Mouse (Mus musculus): ENCODE measurements at regions not wholly inside any gene's neighbourhood (a gene's known extent, or its start where the extent isn't known, plus 50 kb on each side); places are given as distances from the start of the nearest gene placed in this dataset.

DNA sequence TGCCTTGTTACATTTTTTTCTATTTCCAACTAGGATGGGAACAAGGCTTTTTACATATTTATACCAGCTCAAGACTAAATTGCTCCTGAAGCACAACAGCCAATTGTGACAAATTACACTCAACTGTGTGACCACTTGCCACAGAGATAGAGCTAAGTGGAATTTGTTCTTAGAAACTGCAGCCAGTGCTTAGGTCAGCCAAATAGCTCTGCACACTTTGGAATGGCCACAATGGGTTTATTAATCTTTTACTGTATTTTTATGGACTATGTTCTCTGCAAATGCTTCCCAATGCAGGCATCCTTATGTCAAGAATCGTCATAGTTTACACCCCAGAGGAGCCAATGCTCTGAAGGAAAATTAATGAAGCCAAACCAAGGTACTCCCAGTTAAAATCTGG, 267.7 kb upstream of the Impg1 start:
- Histone ChIP-seq H3K9ac (ENCODE audit: low read length) (no peak overlapping the region), H3K9me3 (ENCODE audit: control insufficient read depth, low read length) (no peaks in the 10 kb centered on the region), H3K27ac (replicated peaks) (no peak overlapping the region), H3K4me3 (ENCODE audit: low read depth, low read length) (no peak overlapping the region), H3K27me3 (ENCODE audit: control insufficient read depth, insufficient read depth, low read length) (no peaks in the 10 kb centered on the region), H3K4me1 (replicated peaks; ENCODE audit: control insufficient read depth, insufficient read depth) (no peaks in the 10 kb centered on the region), H3K36me3 (ENCODE audit: control insufficient read depth, insufficient read depth, low read length) (no peaks in the 10 kb centered on the region), H3K4me2 (replicated peaks; ENCODE audit: low read depth) (no peak overlapping the region)
- 75% methylated on average over 1 of the region's 1 CpGs for WGBS
- no peak for DNase-seq (ENCODE audit: low spot score)
- ATAC-seq (ENCODE audit: low FRiP score, low TSS enrichment): no peak
- TF ChIP-seq EP300 (optimal IDR thresholded peaks at IDR 0.05) (no peak), CTCF (IDR thresholded peaks at IDR 0.05; ENCODE audit: low read depth) (no peak)

GRCm38 (mm10) chr9:80723638-80724037, 258.4 kb upstream of the Impg1 start:
- H3K4me2 ChIP-seq (replicated peaks; ENCODE audit: low read depth): no peak overlapping the region
- H3K9me3 ChIP-seq (ENCODE audit: control insufficient read depth, low read length): no peaks in the 10 kb centered on the region
- H3K27me3 ChIP-seq (ENCODE audit: control insufficient read depth, insufficient read depth, low read length): no peaks in the 10 kb centered on the region
- DNase-seq (ENCODE audit: low spot score): no peak
- no peak overlapping the region for H3K9ac ChIP-seq (ENCODE audit: low read length)
- peak; percentile 42; the same call in 1 of the 2 replicates for ATAC-seq (ENCODE audit: low FRiP score, low TSS enrichment)
- no peaks in the 10 kb centered on the region for H3K4me1 ChIP-seq (replicated peaks; ENCODE audit: control insufficient read depth, insufficient read depth)
- no peaks in the 10 kb centered on the region for H3K36me3 ChIP-seq (ENCODE audit: control insufficient read depth, insufficient read depth, low read length)
- TF ChIP-seq CTCF (IDR thresholded peaks at IDR 0.05; ENCODE audit: low read depth) (no peak), EP300 (optimal IDR thresholded peaks at IDR 0.05) (no peak)
- no peak overlapping the region for H3K27ac ChIP-seq (replicated peaks)
- no peak overlapping the region for H3K4me3 ChIP-seq (ENCODE audit: low read depth, low read length)

DNA sequence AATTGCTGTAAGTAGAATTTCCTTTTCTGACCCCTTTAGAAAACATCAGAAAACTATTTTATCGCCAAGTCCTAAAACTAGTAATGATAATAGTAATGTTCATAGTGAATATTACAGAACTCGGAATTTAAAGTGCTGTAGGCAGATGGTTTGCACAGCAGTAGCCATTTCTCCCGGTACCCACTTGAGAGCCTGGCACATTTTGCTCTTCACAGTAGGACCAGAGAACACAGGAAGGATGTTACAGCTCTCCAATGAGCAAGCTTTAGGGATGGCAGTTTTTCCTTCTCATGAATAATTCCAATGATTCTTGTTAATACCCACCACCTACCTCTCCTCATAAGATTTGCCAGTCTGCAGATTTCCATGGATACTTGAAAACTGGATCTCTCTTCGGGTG, 253.2 kb upstream of the Impg1 start:
- H3K27ac ChIP-seq (replicated peaks): no peak overlapping the region
- no peaks in the 10 kb centered on the region for H3K36me3 ChIP-seq (ENCODE audit: control insufficient read depth, insufficient read depth, low read length)
- H3K27me3 ChIP-seq (ENCODE audit: control insufficient read depth, insufficient read depth, low read length): no peaks in the 10 kb centered on the region
- H3K4me3 ChIP-seq (ENCODE audit: low read depth, low read length): no peak overlapping the region
- no peak overlapping the region for H3K4me2 ChIP-seq (replicated peaks; ENCODE audit: low read depth)
- DNase-seq (ENCODE audit: low spot score) (no peak), ATAC-seq (ENCODE audit: low FRiP score, low TSS enrichment) (no peak)
- H3K9ac ChIP-seq (ENCODE audit: low read length): no peak overlapping the region
- TF ChIP-seq EP300 (optimal IDR thresholded peaks at IDR 0.05) (no peak), CTCF (IDR thresholded peaks at IDR 0.05; ENCODE audit: low read depth) (no peak)
- H3K4me1 ChIP-seq (replicated peaks; ENCODE audit: control insufficient read depth, insufficient read depth): no peaks in the 10 kb centered on the region
- WGBS: 92% methylated on average over 4 of the region's 4 CpGs
- H3K9me3 ChIP-seq (ENCODE audit: control insufficient read depth, low read length): no peaks in the 10 kb centered on the region

DNA sequence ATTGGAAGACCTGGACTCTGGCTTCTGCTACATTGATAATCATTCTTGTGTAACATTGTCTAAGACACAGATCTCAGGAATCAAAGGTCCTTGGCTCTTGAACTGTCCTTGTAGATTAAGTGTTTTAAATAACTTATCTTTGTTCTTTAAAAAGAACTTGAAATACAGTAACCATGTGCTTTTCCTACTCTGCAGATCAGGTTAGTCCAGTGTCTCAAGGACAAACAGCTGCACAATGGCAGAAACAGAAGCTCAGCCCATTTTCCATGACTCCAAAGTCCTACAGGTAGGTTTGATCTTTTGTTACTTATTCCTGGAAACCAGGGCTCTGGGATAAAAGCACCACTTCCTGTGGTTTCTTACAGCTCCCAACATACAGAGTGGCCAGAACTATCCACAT, 244.5 kb upstream of the Impg1 start:
- no peak for TF ChIP-seq EP300 (optimal IDR thresholded peaks at IDR 0.05)
- no peak for TF ChIP-seq CTCF (IDR thresholded peaks at IDR 0.05; ENCODE audit: low read depth)
- Histone ChIP-seq H3K27ac (replicated peaks) (no peak overlapping the region), H3K9me3 (ENCODE audit: control insufficient read depth, low read length) (no peaks in the 10 kb centered on the region), H3K36me3 (ENCODE audit: control insufficient read depth, insufficient read depth, low read length) (no peaks in the 10 kb centered on the region), H3K4me1 (replicated peaks; ENCODE audit: control insufficient read depth, insufficient read depth) (no peaks in the 10 kb centered on the region), H3K27me3 (ENCODE audit: control insufficient read depth, insufficient read depth, low read length) (no peaks in the 10 kb centered on the region), H3K4me2 (replicated peaks; ENCODE audit: low read depth) (no peak overlapping the region), H3K4me3 (ENCODE audit: low read depth, low read length) (no peak overlapping the region), H3K9ac (ENCODE audit: low read length) (no peak overlapping the region)
- no peak for ATAC-seq (ENCODE audit: low FRiP score, low TSS enrichment)
- DNase-seq (ENCODE audit: low spot score): no peak

GRCm38 (mm10) chr9:80705264-80705663, 240.0 kb upstream of the Impg1 start:
- 84% methylated on average over 2 of the region's 2 CpGs for WGBS
- no peaks in the 10 kb centered on the region for H3K36me3 ChIP-seq (ENCODE audit: control insufficient read depth, insufficient read depth, low read length)
- H3K9ac ChIP-seq (ENCODE audit: low read length): no peak overlapping the region
- DNase-seq (ENCODE audit: low spot score) (no peak), ATAC-seq (ENCODE audit: low FRiP score, low TSS enrichment) (no peak)
- H3K27me3 ChIP-seq (ENCODE audit: control insufficient read depth, insufficient read depth, low read length): no peaks in the 10 kb centered on the region
- no peak overlapping the region for H3K4me3 ChIP-seq (ENCODE audit: low read depth, low read length)
- no peaks in the 10 kb centered on the region for H3K9me3 ChIP-seq (ENCODE audit: control insufficient read depth, low read length)
- no peak overlapping the region for H3K27ac ChIP-seq (replicated peaks)
- no peak overlapping the region for H3K4me2 ChIP-seq (replicated peaks; ENCODE audit: low read depth)
- TF ChIP-seq EP300 (optimal IDR thresholded peaks at IDR 0.05) (no peak), CTCF (IDR thresholded peaks at IDR 0.05; ENCODE audit: low read depth) (no peak)
- no peaks in the 10 kb centered on the region for H3K4me1 ChIP-seq (replicated peaks; ENCODE audit: control insufficient read depth, insufficient read depth)

- Histone ChIP-seq H3K27me3 (ENCODE audit: control insufficient read depth, insufficient read depth, low read length) (no peaks in the 10 kb centered on the region), H3K9me3 (ENCODE audit: control insufficient read depth, low read length) (no peaks in the 10 kb centered on the region), H3K4me2 (replicated peaks; ENCODE audit: low read depth) (no peak overlapping the region), H3K4me3 (ENCODE audit: low read depth, low read length) (no peak overlapping the region), H3K27ac (replicated peaks) (no peak overlapping the region), H3K4me1 (replicated peaks; ENCODE audit: control insufficient read depth, insufficient read depth) (no peaks in the 10 kb centered on the region), H3K36me3 (ENCODE audit: control insufficient read depth, insufficient read depth, low read length) (no peaks in the 10 kb centered on the region), H3K9ac (ENCODE audit: low read length) (no peak overlapping the region)
- no peak for DNase-seq (ENCODE audit: low spot score)
- ATAC-seq (ENCODE audit: low FRiP score, low TSS enrichment): no peak
- no peak for TF ChIP-seq EP300 (optimal IDR thresholded peaks at IDR 0.05)
- TF ChIP-seq CTCF (IDR thresholded peaks at IDR 0.05; ENCODE audit: low read depth): no peak
- WGBS: 64% methylated on average over 2 of the region's 2 CpGs
These were observed 231.9 kb upstream of the Impg1 start for GRCm38 (mm10) chr9:80697171-80697570.

Measured in stomach, postnatal 0 days (tissue).